In genomic region chr7:47042121-47042520, GRCm38 (mm10) we compare ENCODE assay signal across 19 mouse cellular contexts. TPM values are rescaled to one million over a fixed set of nuclear protein-coding genes. Genes with fewer than 3 reads are reported as not detected.
DNase-seq lines count a peak whose midpoint lies in the region; ATAC-seq and TF ChIP-seq lines count a peak whose summit lies in the region.
"Had no signal": no experiment of that assay in that cellular context is flagged by ENCODE, and none has a peak within 500 bp of the region (broad histone marks: within the 10 kb centered on the region; RNA-seq: fewer than 3 reads in every experiment).

No protein-coding gene starts in this region.

- H3K9ac ChIP-seq in heart, embryonic 15.5 days: no peak overlapping the region
- H3K9ac ChIP-seq in lung, embryonic 14.5 days: no peak overlapping the region
- no peak overlapping the region for H3K9ac ChIP-seq in stomach, postnatal 0 days (ENCODE audit: low read length)
- H3K9ac ChIP-seq: hindbrain, embryonic 14.5 days; limb, embryonic 15.5 days had no signal

- H3K4me1 ChIP-seq in heart, embryonic 15.5 days (replicated peaks): peaks cover 9% of the 10 kb centered on the region; the same call in 1 of the 2 replicates
- peaks cover 5% of the 10 kb centered on the region; the same call in 1 of the 2 replicates for H3K4me1 ChIP-seq in lung, embryonic 14.5 days (ENCODE audit: insufficient read depth)
- no peaks in the 10 kb centered on the region for H3K4me1 ChIP-seq in stomach, postnatal 0 days (replicated peaks; ENCODE audit: control insufficient read depth, insufficient read depth)
- H3K4me1 ChIP-seq: limb, embryonic 15.5 days had no signal

- H3K4me2 ChIP-seq in heart, embryonic 15.5 days: no peak overlapping the region
- no peak overlapping the region for H3K4me2 ChIP-seq in lung, embryonic 14.5 days
- H3K4me2 ChIP-seq in stomach, postnatal 0 days (replicated peaks; ENCODE audit: low read depth): no peak overlapping the region
- H3K4me2 ChIP-seq: hindbrain, embryonic 14.5 days; limb, embryonic 15.5 days had no signal

- no peak for ATAC-seq in heart, embryonic 15.5 days (replicated peaks; ENCODE audit: insufficient number of reproducible peaks, insufficient read depth, low FRiP score, low read depth)
- ATAC-seq in lung, embryonic 14.5 days (ENCODE audit: insufficient read depth): 0 out of 2 replicates have a peak, but pooled peaks have one; percentile 23
- ATAC-seq in stomach, postnatal 0 days (ENCODE audit: low FRiP score, low TSS enrichment): no peak
- ATAC-seq in cerebellum, adult (ENCODE audit: insufficient number of reproducible peaks, low FRiP score, low TSS enrichment): no peak

- WGBS in heart, embryonic 15.5 days: 78% methylated on average over 4 of the region's 4 CpGs
- WGBS in lung, embryonic 14.5 days: 68% methylated on average over 4 of the region's 4 CpGs
- WGBS in stomach, postnatal 0 days: 82% methylated on average over 4 of the region's 4 CpGs

- no peaks in the 10 kb centered on the region for H3K9me3 ChIP-seq in heart, embryonic 15.5 days (replicated peaks)
- H3K9me3 ChIP-seq in lung, embryonic 14.5 days (ENCODE audit: low read depth, low read length): no peaks in the 10 kb centered on the region
- no peaks in the 10 kb centered on the region for H3K9me3 ChIP-seq in stomach, postnatal 0 days (ENCODE audit: control insufficient read depth, low read length)
- H3K9me3 ChIP-seq: limb, embryonic 15.5 days; megakaryocyte, embryonic 14.5 days had no signal

- no peaks in the 10 kb centered on the region for H3K27me3 ChIP-seq in heart, embryonic 15.5 days
- H3K27me3 ChIP-seq in lung, embryonic 14.5 days (ENCODE audit: insufficient read depth, low read length): no peaks in the 10 kb centered on the region
- no peaks in the 10 kb centered on the region for H3K27me3 ChIP-seq in stomach, postnatal 0 days (ENCODE audit: control insufficient read depth, insufficient read depth, low read length)
- H3K27me3 ChIP-seq: limb, embryonic 15.5 days had no signal

- no peaks in the 10 kb centered on the region for H3K36me3 ChIP-seq in heart, embryonic 15.5 days
- H3K36me3 ChIP-seq in lung, embryonic 14.5 days (ENCODE audit: insufficient read depth): no peaks in the 10 kb centered on the region
- H3K36me3 ChIP-seq in stomach, postnatal 0 days (ENCODE audit: control insufficient read depth, insufficient read depth, low read length): no peaks in the 10 kb centered on the region
- H3K36me3 ChIP-seq: limb, embryonic 15.5 days had no signal

- H3K27ac ChIP-seq in heart, embryonic 15.5 days: peak overlapping the region; percentile 74; the same call in 1 of the 2 replicates
- H3K27ac ChIP-seq in lung, embryonic 14.5 days (ENCODE audit: low read depth): peak overlapping the region; percentile 88
- H3K27ac ChIP-seq in stomach, postnatal 0 days (replicated peaks): peak overlapping the region; percentile 77
- H3K27ac ChIP-seq: hindbrain, embryonic 14.5 days; layer of hippocampus, adult 2 months; limb, embryonic 15.5 days had no signal

- DNase-seq in heart, postnatal 14 days: no peak
- no peak for DNase-seq in lung, embryonic 14.5 days
- no peak for DNase-seq in lung, postnatal 36 days
- peak; percentile 50 to 74 for DNase-seq in kidney, postnatal 36 days
- no peak for DNase-seq in stomach, postnatal 0 days (ENCODE audit: low spot score)
- DNase-seq: adrenal gland, postnatal 14 days; cerebellum, postnatal 10 days had no signal

- intact Hi-C loops in heart, postnatal 14 days (cut with DNase I): loop anchor here (5.0 kb wide), 1 partner anchor 35 kb away; no protein-coding TSS in a partner anchor

- no peak overlapping the region for H3K4me3 ChIP-seq in heart, embryonic 15.5 days
- no peak overlapping the region for H3K4me3 ChIP-seq in lung, embryonic 14.5 days (ENCODE audit: low read depth, low read length)
- no peak overlapping the region for H3K4me3 ChIP-seq in stomach, postnatal 0 days (ENCODE audit: low read depth, low read length)
- H3K4me3 ChIP-seq: layer of hippocampus, adult 2 months; limb, embryonic 15.5 days; megakaryocyte, embryonic 14.5 days had no signal

- no peak for TF ChIP-seq CTCF in lung, embryonic 14.5 days (IDR thresholded peaks at IDR 0.05; ENCODE audit: low read depth)
- no peak for TF ChIP-seq CTCF in stomach, postnatal 0 days (IDR thresholded peaks at IDR 0.05; ENCODE audit: low read depth)

- no peak for TF ChIP-seq EP300 in stomach, postnatal 0 days (optimal IDR thresholded peaks at IDR 0.05)

RNA-seq across cellular contexts. Expression of gene Tmem86a, which starts 8.3 kb away (rescaled TPM):
- 19.7 and 23.9 TPM in 2 replicates for polyA plus RNA-seq in heart, embryonic 15.5 days (2015; fragmentation: Nextera tagmentation; extraction: Ambion mirVana)
- total RNA-seq in heart, postnatal 14 days (2021): 10 to 100 TPM; 26.4 to 31.0 TPM
- 31.9 and 32.1 TPM in 2 replicates for polyA plus RNA-seq in lung, embryonic 14.5 days (2014; fragmentation: Nextera tagmentation; extraction: Ambion mirVana)
- 21.1 and 22.7 TPM in 2 replicates for polyA plus RNA-seq in stomach, postnatal 0 days (2015; fragmentation: Nextera tagmentation; extraction: Ambion mirVana)

RNA-seq across cellular contexts. Expression of gene Spty2d1, which starts 33.9 kb away (rescaled TPM):
- 13.6 and 15.3 TPM in 2 replicates for polyA plus RNA-seq in heart, embryonic 15.5 days (2015; fragmentation: Nextera tagmentation; extraction: Ambion mirVana)
- 10 to 100 TPM; 10.2 to 11.1 TPM for total RNA-seq in heart, postnatal 14 days (2021)
- 23.6 and 23.8 TPM in 2 replicates for polyA plus RNA-seq in lung, embryonic 14.5 days (2014; fragmentation: Nextera tagmentation; extraction: Ambion mirVana)
- polyA plus RNA-seq in stomach, postnatal 0 days (2015; fragmentation: Nextera tagmentation; extraction: Ambion mirVana): 11.0 and 11.8 TPM in 2 replicates

RNA-seq across cellular contexts. Expression of gene Gm9999, which starts 58.7 kb away (rescaled TPM):
- polyA plus RNA-seq in heart, embryonic 15.5 days (2015; fragmentation: Nextera tagmentation; extraction: Ambion mirVana): not detected in 2 replicates
- total RNA-seq in heart, postnatal 14 days (2021): not detected
- polyA plus RNA-seq in lung, embryonic 14.5 days (2014; fragmentation: Nextera tagmentation; extraction: Ambion mirVana): not detected in 2 replicates
- polyA plus RNA-seq in stomach, postnatal 0 days (2015; fragmentation: Nextera tagmentation; extraction: Ambion mirVana): not detected in 2 replicates
- total RNA-seq: adrenal gland, postnatal 14 days; gastrocnemius, postnatal 4 days; layer of hippocampus, adult 2 months; MEL; monocyte, adult 5-6 weeks had no signal
- polyA plus RNA-seq: frontal cortex, adult 2 months; hindbrain, embryonic 14.5 days; limb, embryonic 15.5 days; neural tube, embryonic 14.5 days; urinary bladder, adult 2 months had no signal

Comparison
In these comparisons a context has a peak if more than half of its experiments do, and no peak if none do; other contexts are left out.
1. DNase-seq: peak in kidney, postnatal 36 days (2 of 2); none in heart, postnatal 14 days (0 of 2), lung, embryonic 14.5 days (single experiment), lung, postnatal 36 days (single experiment) and stomach, postnatal 0 days (single experiment).
2. Peak in every context shown above with its lines, with median percentiles within 50 percentile points of each other: H3K27ac ChIP-seq.